9 mouse cellular contexts compared by ENCODE assay signal in the genomic region with DNA sequence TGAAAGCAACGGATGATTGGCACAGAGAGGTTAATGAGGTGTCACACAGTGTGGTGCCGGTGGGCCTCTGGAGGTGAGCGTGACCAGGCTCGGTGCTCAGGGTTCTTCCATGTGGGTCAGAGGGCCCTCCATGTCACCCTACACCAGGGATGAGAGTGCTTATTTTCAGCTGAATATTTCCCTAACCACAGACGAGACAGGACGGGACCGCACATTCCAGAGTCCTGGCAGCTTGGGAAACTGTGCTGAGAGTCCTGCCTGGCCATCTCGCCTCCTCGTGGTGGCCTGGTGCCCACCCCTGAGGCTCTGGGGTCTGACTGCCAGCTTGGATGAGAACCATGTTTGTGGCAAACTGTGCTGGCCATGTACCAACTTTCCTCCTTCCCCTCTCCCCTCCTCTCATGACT. TPM values are rescaled to one million over a fixed set of nuclear protein-coding genes. Genes with fewer than 3 reads are reported as not detected.
DNase-seq lines count a peak whose midpoint lies in the region; ATAC-seq and TF ChIP-seq lines count a peak whose summit lies in the region.
"Had no signal": no experiment of that assay in that cellular context is flagged by ENCODE, and none has a peak within 500 bp of the region (broad histone marks: within the 10 kb centered on the region; RNA-seq: fewer than 3 reads in every experiment).

No protein-coding gene starts in this region.

- no peak overlapping the region for H3K27ac ChIP-seq in kidney, postnatal 0 days
- no peak overlapping the region for H3K27ac ChIP-seq in forebrain, embryonic 16.5 days (ENCODE audit: low read length)
- H3K27ac ChIP-seq: macrophage had no signal

- peak; percentile 11; the same call in 1 of the 2 replicates for ATAC-seq in kidney, postnatal 0 days (replicated peaks; ENCODE audit: low FRiP score, low read depth)
- peak; percentile 52; the same call in 1 of the 2 replicates for ATAC-seq in forebrain, embryonic 16.5 days
- ATAC-seq in erythroblast, adult 5-6 weeks (replicated peaks; ENCODE audit: low FRiP score, poor library complexity, severe bottlenecking) = no peak

- no peaks in the 10 kb centered on the region for H3K36me3 ChIP-seq in kidney, postnatal 0 days (ENCODE audit: insufficient read depth, low read length)
- no peaks in the 10 kb centered on the region for H3K36me3 ChIP-seq in forebrain, embryonic 16.5 days (ENCODE audit: control insufficient read depth, insufficient read depth)

- peaks cover 6% of the 10 kb centered on the region for H3K4me1 ChIP-seq in kidney, postnatal 0 days (replicated peaks; ENCODE audit: insufficient read depth, low read length)
- peaks cover 16% of the 10 kb centered on the region; the same call in 1 of the 2 replicates for H3K4me1 ChIP-seq in forebrain, embryonic 16.5 days (replicated peaks; ENCODE audit: control insufficient read depth, insufficient read depth, low read length)

- no peaks in the 10 kb centered on the region for H3K9me3 ChIP-seq in kidney, postnatal 0 days (replicated peaks; ENCODE audit: low read length)
- H3K9me3 ChIP-seq in forebrain, embryonic 16.5 days (ENCODE audit: control insufficient read depth, low read length) = no peaks in the 10 kb centered on the region

- 40% methylated on average over 9 of the region's 9 CpGs for WGBS in kidney, postnatal 0 days
- WGBS in forebrain, embryonic 16.5 days = 55% methylated on average over 9 of the region's 9 CpGs

- DNase-seq in gastrocnemius, postnatal 10 days = peak; percentile 31
- no peak for DNase-seq in gastrocnemius, postnatal 4 days (ENCODE audit: low spot score in 2 of 2)
- DNase-seq in kidney, postnatal 0 days (ENCODE audit: low spot score) = no peak
- no peak for DNase-seq in kidney, adult 18-20 months
- DNase-seq in NIH3T3 (ENCODE audit: low read depth) = peak; percentile 78
- DNase-seq in embryo, embryonic 11 days = no peak

- H3K27me3 ChIP-seq in kidney, postnatal 0 days (ENCODE audit: insufficient read depth, low read length) = no peaks in the 10 kb centered on the region
- no peaks in the 10 kb centered on the region for H3K27me3 ChIP-seq in forebrain, embryonic 16.5 days (replicated peaks; ENCODE audit: control insufficient read depth, insufficient read depth, low read length)

- H3K4me3 ChIP-seq in kidney, postnatal 0 days (replicated peaks; ENCODE audit: low read depth, low read length) = no peak overlapping the region
- no peak overlapping the region for H3K4me3 ChIP-seq in forebrain, embryonic 16.5 days (replicated peaks; ENCODE audit: low read length)

- H3K4me2 ChIP-seq in kidney, postnatal 0 days (ENCODE audit: low read length) = no peak overlapping the region
- H3K4me2 ChIP-seq in forebrain, embryonic 16.5 days (ENCODE audit: low read length) = no peak overlapping the region

- no peak overlapping the region for H3K9ac ChIP-seq in kidney, postnatal 0 days (ENCODE audit: low read depth, low read length)
- H3K9ac ChIP-seq in forebrain, embryonic 16.5 days (replicated peaks; ENCODE audit: low read depth, low read length) = no peak overlapping the region

- no peak for TF ChIP-seq CTCF in kidney, postnatal 0 days (IDR thresholded peaks at IDR 0.05; ENCODE audit: low read depth)

RNA-seq across cellular contexts. Expression of gene Slc6a6, which starts 36.5 kb away (rescaled TPM):
- total RNA-seq in gastrocnemius, postnatal 10 days (2021) = 10 to 100 TPM; 43.1 to 64.5 TPM
- total RNA-seq in gastrocnemius, postnatal 4 days (2021) = 10 to 100 TPM; 53.5 to 56.9 TPM
- polyA plus RNA-seq in kidney, postnatal 0 days (2015; fragmentation: Nextera tagmentation; extraction: Ambion mirVana) = 106 and 121 TPM in 2 replicates
- polyA plus RNA-seq in forebrain, embryonic 16.5 days (2015; fragmentation: Nextera tagmentation; extraction: Ambion mirVana) = 98.6 and 107 TPM in 2 replicates
- total RNA-seq in erythroblast, adult 5-6 weeks (2015; ENCODE audit: low replicate concordance) = 12.1 and 15.0 TPM in 2 replicates
- total RNA-seq in erythroblast, adult 5-6 weeks (2017; ENCODE audit: low replicate concordance) = 7.1 and 11.6 TPM in 2 replicates

Comparison
In these comparisons a context has a peak if more than half of its experiments do, and no peak if none do; other contexts are left out.
1. DNase-seq: peak in gastrocnemius, postnatal 10 days (single experiment) and NIH3T3 (single experiment); none in gastrocnemius, postnatal 4 days (0 of 2), kidney, postnatal 0 days (single experiment), kidney, adult 18-20 months (single experiment) and embryo, embryonic 11 days (single experiment).